Mouse (Mus musculus) left cerebral cortex, adult 11 months (tissue): ENCODE measurements at regions not wholly inside any gene's neighbourhood (a gene's known extent, or its start where the extent isn't known, plus 50 kb on each side); places are given as distances from the start of the nearest gene placed in this dataset.
A peak's percentile ranks its signal among the peaks of the same experiment; 100 is the strongest.

Source experiments
- DNase-seq: peaks from one replicate; pipeline ENCODE4 v3.0.0; 2022; ENCODE audit warnings: low spot score

DNA sequence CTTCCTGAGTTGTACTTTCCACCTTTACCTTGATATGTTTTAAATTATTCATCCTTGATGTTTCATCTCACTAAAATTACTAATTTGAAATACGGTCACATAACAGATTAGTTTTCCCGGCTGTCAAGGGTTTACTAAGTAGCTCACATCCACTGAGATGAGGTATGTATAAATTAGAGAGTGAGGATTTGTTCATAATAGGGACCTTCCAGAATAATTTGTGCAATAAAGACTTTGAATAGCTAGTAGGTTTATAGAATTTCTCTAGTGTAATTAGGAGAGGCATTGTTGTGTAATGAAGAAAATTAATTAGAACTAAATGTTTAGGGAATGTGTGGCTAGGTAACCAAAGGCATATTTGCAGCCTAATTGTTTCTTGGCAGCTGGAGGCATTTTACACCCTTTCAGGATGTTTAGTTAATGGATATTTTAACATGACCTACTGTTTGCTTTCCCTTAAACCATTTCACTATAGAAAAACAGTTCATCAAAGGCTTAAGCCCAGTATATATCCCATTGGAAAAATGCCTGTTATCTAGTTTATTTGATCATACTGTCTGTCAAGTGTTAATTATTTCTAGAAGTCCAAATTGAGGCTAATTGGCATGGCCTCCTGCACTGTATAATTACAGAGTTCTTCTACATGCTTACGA, 70.8 kb downstream of the Mat2b start:
- no peak for DNase-seq

DNA sequence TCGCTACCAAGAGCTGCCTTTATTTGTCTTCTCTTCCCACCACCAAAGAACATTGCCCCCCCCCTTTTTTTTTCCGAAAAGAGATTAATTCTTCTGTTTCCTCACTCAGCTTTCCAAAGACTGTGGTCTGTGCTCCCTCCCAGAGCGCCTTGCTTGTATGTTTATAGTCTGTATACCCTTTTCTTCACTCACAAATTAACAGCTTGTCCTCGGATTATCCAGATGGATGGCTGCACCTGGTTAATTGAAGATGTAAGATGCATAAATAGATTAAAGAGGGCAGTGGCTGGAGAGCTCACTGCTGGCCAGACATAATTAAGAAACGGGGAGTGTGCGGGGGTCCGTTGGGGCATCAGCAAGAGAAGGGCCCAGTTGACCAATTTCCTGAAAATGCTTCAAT, 75.0 kb downstream of the Mat2b start:
- no peak for DNase-seq

DNA sequence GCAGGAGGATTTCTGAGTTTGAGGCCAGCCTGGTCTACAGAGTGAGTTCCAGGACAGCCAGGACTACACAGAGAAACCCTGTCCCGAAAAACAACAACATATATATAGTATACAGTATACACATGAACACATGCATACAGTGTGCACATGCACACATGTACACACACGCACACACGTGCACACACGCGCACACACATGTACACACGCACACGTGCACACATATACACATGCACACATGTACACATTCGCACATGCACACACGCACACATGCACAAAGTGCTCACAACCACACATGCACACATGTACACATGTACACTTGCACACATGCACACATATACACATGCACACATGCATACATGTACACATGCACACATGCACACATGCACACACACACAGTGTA, 92.0 kb downstream of the Mat2b start:
- no peak for DNase-seq

DNA sequence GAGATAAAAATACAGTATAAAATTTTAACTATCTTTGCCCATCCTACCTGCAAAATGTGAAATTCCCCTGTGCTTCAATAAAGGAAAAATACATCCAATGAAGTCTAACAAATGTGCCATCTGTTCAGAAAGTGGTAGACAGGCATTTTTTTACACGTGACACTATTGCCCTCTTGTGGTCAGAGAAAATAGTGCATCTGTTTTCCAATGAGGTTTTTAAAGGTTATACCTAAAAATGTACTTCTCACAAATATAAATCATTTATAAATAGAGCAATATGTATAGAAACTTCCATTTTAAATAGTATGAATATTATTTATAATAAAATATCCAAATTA, 93.5 kb downstream of the Mat2b start:
- DNase-seq, result peak; percentile 63

DNA sequence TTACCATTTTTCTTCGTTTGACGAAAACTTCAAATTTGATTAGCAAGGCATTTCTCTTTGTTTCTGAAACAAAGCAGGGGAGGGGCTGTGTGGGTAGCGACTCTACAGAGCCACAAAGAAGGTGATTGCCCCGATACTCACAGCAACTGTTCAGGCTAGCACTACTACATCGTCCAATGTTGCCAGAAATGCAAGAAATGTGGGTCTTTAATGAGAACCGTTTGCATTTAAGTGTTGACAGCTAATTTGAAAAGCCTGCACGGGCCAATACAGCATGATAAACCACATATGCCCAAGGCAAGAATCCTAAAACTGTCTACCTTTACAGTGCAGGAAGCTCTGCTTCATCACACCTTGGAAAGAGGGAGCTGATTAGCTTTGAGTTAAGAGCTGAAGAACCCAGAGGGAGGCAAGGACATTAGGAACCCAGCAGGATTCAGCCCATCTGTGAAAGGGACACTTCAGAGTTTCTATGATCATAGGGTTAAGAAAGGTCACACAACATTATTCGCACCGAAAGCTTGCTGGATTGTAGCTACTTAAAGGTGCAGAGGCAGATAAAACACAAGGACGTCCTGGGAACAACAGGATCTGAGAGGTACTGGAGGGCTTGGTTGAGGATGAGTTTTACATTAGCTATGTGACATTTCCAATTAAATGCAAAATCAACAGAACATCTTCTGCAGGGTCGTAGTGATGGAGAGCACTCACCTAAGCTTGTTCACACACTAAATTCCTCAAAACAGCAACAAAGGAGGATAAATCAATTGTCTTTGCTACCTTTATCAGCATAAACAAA, 94.0 kb downstream of the Mat2b start:
- no peak for DNase-seq

DNA sequence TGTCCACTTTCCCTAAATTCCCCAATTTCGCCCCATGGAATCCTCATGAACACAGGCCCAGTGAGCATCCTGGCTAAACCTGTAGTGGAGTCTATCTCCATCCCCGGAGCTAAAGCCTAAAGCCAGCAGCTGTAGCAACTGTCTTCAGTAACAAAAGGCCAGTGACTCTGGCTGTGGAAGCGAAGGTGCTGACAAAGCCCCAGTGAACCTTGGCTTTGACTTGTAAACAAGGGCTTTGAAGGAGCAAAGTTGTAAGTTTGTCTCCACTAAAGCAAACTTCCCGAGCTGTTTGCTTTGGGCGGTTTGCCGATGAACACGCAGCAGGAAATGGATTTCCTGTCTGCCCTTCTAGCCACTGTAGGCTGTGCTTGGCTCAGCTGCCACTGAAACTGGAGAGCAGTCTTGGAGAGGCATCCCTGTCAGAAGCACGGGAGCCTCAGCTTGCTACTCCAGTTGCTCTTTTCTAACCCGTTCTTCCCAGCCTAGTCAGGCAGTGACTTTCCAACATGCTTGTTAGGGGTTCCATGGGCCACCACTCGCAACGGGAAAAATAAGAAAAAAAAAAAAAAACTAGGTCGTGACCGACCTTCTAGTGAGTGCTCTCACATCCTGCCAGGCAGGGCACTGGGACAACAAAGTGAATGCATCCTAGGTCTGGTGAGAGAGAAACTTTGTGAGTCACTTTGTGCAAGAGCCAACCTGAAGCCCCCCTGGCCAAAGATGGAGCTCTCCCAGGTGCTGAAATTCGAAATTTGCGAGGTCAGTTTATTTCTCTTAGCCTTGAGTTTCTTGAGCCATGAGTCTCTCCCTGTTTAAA, 94.8 kb downstream of the Mat2b start:
- DNase-seq, result no peak

DNA sequence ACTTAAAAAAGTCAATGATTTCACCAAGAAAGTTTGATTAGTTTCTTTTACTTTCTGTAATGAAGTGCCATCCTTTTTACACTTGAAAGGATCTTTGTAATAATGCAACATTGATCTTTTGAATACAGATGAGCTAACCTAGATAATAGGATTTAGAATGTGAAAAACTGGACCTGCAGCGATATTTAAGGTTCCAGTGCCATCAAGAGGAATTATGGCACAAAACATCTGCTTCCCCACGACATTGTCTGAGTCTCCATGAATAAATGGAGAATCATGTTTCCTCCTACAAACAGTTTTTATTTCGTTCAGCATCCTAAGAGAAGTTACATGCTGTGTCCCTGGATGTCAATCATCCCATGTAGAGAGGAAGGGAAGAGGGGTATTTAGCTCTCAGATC, 98.7 kb downstream of the Mat2b start:
- DNase-seq, result no peak

DNA sequence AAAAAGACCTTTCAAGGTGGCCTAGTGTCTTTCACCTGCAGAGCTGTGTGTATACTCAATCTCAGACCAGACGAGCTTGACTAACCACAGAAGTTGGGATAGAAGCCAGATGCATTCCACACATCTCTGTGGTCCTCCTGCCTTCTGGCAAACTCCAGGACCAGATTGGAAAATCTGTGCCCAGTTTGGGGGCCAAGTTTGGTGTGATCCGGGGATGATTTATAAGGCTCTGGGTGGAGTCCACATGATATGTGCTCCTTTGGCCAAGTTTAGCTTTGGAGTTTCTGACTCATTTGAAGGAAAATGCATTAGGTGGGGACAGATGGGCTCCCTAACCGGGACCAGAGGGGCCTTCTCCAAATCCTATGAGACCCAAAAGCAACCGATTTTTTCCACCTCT, 102.9 kb downstream of the Mat2b start:
- DNase-seq, result no peak

DNA sequence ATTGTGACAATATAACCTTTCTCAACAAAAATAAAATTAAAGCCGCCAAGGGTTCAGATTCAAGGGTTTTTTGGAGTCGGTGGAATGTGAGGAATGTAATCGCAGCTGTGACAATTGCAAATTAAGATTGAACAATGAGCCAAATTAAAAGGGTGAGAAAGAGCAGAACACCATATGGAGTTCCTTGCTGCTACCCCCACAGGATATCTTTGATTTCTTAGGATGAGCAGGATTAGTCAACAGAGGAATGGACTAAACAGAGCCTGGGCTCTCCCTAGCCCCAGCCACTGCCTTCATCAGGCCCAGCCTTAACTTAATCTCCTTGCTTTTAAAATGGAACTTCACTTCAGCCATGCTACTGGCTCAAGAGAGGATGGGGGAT, 121.3 kb downstream of the Mat2b start:
- no peak for DNase-seq

DNA sequence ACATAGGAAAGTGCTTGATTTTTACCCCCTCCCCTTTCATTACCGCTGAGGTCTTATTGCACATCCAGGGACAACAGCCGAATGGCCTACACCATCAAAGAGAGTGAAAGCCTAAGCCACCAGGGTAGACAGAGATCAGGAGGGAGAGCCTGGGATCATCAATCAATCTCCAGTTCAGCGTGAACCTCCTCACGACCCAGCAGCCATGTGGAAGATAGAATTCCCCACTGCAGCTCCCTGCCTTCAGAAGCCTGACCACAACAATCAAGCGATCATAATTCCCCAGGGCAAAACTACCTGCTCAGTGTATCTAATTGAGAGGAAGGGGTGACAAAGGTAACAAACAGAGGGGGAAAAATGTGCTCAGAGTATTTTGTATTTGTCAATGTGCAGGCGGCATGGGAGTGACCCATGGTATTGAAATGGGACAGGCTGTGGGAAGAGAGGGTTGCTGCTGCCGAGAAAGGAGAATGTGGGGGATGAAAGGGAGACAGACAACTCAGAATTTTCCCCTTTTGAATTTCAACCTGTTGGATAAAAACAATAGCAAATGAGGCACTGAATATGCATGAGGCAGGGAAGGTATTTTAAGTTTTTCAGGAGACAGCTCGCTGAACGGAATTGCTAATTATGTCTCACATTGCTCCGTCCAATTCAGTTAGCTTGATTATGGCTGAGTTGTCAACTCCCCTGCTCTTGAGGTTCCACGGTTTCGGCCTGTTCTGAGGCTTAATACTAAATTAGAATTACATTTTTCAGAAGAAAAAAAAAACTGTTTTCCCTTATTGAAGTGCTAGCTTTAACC, 121.8 kb downstream of the Mat2b start:
- DNase-seq, result peak; percentile 53

DNA sequence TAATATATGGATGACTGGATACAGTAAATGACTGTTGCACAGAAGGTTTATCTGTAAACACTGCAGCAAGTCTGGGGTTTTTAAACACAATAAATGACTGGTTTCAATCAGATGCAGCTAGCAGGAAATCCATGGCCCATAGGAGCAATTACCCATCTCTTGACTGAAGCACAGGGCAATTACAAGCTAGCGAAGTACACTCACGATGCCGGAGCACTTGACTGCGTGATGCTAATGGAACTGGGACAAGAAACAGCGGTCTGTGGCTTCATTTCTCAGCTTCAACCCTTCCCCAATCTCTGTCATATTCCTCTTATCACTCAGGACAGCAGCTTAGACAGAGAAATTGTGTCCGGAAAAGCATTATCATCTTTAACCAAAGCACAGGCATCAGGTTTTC, 132.1 kb downstream of the Mat2b start:
- DNase-seq, result no peak

DNA sequence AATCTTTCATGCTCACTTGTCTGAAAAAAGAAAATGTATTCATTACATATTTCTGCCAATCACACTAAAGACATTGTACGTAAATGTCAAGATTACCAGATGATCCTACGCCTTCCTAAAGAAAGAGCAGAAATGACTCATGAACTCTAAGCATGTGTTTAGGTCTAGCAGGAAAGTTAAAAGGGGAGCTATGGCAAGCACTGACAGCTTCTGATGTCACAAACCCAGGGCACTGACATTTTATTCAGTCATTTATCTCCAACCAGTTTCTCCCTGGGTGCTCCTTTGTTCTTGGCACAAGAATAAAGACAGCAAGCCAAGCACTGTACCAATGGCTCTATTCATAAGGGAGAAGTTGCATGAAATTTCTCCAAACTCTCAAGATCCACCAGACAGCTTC, 133.0 kb downstream of the Mat2b start:
- no peak for DNase-seq

DNA sequence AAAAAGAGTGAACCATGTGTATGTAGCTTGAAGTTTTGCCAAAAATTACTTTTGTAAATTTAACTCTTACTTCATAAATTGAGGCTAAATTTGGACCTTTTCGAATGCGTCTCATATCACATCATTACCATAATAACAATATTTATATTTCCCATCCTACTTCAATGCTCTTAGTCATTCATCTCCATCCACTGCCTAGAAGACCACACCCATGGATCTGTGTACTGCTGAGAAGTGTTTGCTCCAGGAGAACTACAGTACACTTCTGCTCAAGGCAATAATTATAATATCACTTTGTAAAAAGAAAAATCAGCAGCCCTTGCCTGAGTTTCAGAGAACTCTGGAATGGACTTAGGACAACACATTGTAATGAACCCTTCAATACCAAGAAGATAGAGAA, 133.6 kb downstream of the Mat2b start:
- no peak for DNase-seq

DNA sequence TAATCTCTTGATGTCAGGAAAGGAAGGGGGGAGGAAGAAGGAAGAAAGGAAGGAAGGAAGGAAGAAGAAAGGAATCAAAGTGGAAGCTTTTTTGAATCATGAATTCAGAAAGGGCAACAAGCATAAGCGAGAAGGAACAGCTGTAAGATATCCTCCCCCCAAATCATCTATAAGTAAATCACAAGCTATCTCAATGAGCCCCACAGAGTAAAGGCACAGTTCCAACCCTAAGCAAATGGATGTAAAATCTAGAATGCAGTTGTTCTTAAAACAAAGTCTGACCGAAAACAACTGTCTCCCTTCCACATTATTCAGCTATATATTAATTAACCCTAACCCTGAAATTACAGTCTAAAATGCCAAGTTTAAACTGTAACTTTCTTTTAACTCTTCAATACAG, 136.5 kb downstream of the Mat2b start:
- DNase-seq, result no peak

DNA sequence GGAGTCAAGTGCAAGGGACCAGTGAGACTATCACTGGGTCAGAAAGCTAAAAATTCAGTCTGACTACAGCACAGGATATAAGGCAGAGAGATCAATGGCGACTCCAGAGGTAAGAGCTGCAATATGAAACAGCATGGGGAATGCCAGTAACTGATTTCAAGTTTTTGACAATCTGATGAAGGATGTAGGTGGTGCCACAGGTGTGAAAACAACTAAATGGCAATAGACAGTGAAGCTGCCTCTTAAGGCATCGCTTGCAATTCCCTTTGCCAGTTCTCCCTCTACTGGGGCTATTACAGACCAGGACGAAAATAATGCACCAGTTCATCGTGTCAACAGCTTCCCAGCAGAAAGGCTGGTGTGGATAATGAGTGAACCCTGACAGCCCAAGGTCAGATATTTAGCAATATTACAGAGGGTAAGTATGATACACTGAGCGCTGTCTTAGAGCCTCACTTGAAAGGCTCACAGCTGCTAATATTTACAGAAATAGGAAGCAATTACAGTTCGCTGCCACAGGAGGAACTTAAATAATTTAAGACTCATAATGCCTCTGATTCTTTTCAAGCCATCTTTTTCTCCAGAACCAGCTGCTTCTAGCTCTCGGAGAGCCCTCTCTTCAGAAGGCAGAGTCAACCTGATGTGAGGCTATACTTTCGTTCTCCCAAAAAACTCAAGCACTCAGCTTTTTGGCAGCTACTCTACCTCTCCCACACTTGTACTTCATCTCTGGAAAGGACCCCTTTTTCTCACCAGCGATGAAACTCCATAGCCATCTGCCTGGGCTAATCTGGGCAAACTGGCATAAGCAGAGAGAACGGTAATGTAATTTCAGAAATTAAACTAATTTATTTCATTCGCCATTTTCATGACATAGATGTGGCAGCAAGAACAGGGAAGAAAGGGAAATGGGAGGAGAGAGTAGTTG, 139.9 kb downstream of the Mat2b start:
- DNase-seq, result peak; percentile 35

DNA sequence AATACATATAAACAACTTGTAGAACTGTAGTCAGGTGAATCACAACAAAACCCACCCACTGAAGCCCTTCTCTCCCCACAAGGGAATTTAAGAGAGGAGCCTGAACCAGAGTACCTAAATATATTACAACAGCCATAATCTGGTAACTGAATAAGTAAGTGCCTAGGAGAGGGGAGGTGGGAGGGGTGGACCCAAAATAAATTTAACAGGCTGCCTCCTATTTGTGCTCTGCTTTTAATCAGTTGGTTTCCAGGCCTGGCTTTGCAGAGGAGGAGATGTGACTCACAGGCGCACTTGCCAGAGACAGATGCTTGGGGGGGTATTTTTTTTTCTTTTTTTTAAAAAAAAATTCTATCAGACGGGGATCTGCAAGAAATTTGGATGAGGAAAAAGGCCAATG, 142.9 kb downstream of the Mat2b start:
- peak; percentile 63 for DNase-seq

DNA sequence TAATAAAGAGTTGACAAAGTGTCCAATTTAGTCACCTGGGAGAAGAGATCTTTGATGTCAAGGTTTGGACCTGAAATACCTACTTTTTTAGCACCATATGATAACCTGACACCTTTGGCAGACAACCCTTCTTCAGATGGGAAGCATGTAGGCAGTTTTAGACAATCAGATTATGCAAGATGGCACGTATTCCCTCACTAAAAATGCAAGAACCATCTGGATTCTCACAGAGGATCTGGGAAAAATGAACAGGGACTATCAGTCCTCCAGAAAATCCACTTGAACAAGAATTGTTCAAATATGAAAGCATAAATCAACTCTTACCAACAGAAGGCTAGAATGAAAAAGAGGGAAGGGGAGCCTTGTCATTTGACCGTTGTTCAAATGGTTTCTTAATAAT, 148.4 kb downstream of the Mat2b start:
- DNase-seq, result no peak

DNA sequence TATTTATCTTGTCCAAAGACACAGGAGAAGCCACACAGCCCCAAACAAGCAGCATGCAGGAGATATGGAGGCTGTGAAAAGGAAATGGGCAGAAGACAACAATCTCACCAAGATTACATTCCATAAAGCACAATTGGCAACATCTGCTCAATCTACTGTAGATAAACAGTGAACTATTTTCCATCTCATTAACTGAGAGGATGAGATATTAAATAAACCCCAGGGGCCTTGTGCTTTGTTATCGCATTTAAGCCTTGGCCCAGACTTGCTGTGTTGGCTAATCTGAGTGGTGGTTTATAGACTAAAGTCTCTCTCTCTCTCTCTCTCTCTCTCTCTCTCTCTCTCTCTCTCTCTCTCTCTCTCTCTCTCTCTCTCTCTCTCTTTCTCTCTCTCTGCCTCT, 149.5 kb downstream of the Mat2b start:
- DNase-seq, result no peak

DNA sequence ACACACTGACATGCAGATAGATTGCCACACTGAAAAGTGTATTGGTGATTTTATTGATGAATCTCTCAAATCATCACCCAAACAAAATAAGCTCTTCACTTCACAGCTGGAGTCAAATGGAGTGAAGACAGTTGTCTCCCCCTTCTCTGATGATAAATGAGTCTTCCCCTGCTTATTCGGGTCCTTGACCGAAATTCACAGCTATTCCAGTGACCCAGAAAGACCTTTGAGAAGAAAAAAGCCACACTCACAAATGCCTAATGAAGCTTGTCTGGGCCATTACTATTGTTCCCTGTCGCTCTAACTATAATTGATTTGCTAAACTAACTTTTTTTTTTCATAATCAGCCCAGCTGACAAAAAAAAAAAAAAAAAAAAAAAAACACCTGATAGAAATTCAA, 154.8 kb downstream of the Mat2b start:
- no peak for DNase-seq

DNA sequence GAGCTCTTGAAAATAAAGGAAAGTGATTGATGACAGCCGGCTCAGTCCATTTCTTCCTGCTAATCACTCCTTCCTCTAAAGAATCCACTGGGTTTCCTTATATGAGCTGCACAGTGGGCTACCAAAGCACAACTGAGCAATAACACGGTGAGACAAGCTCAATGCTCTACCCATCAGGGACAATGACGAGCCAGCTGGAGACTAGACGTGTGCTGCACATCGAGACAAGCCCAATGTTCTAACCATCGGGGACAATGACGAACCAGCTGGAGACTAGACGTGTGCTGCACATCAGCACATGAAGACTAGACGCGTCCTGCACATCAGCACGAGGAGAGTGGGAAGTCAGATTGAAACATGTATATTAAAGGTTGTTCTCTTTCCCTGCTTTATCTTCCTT, 155.2 kb downstream of the Mat2b start:
- no peak for DNase-seq

DNA sequence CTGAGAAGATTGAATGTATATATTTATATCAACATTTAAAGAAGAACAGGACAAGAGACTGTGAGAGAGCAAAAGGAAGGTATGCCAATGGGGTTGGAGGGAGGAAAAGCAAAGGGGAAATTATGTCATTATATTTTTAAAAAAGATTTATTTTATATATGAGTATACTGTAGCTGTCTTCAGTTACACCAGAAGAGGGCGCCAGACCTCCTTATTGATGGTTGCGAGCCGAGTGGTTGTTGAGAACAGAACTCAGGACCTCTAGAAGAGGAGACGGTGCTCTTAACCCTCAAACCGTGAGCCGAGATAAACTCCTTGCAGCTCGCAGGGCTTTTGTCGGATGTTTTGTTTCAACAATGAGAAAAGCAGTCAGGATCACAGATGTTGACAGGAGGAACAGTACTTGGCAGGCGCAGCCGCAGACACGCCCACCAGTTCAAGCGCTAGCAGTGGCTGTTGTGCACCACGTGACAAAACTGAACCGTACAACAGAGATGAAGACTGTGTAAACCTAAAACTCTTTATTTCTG, 158.7 kb downstream of the Mat2b start:
- no peak for DNase-seq
